Mouse (Mus musculus): ENCODE measurements at regions not wholly inside any gene's neighbourhood (a gene's known extent, or its start where the extent isn't known, plus 50 kb on each side); places are given as distances from the start of the nearest gene placed in this dataset.

- TF ChIP-seq POLR2A (IDR thresholded peaks at IDR 0.05; ENCODE audit: insufficient read depth, low read depth, low read length) (no peak), CTCF (IDR thresholded peaks at IDR 0.05) (no peak), EP300 (IDR thresholded peaks at IDR 0.05; ENCODE audit: insufficient read depth, low read depth, low read length) (no peak)
- intact Hi-C loops (cut with DNase I) = no loop called here
- H3K4me1 ChIP-seq (ENCODE audit: control insufficient read depth, insufficient read depth, low read length) = no peaks in the 10 kb centered on the region
- H3K27me3 ChIP-seq (ENCODE audit: control insufficient read depth, insufficient read depth, low read length) = no peaks in the 10 kb centered on the region
- no peaks in the 10 kb centered on the region for H3K79me2 ChIP-seq (replicated peaks; ENCODE audit: control insufficient read depth, insufficient read depth, low read length)
- H3K27ac ChIP-seq = no peak overlapping the region
- no peak for DNase-seq
- H3K36me3 ChIP-seq (ENCODE audit: control insufficient read depth, insufficient read depth, low read length) = no peaks in the 10 kb centered on the region
- no peak overlapping the region for H3K4me3 ChIP-seq
- WGBS = 82% methylated on average over 3 of the region's 3 CpGs
- H3K9ac ChIP-seq (ENCODE audit: low read depth, low read length) = no peak overlapping the region
Measured at GRCm38 (mm10) chr2:61527127-61527526, 51.3 kb upstream of the Tank start.

DNA sequence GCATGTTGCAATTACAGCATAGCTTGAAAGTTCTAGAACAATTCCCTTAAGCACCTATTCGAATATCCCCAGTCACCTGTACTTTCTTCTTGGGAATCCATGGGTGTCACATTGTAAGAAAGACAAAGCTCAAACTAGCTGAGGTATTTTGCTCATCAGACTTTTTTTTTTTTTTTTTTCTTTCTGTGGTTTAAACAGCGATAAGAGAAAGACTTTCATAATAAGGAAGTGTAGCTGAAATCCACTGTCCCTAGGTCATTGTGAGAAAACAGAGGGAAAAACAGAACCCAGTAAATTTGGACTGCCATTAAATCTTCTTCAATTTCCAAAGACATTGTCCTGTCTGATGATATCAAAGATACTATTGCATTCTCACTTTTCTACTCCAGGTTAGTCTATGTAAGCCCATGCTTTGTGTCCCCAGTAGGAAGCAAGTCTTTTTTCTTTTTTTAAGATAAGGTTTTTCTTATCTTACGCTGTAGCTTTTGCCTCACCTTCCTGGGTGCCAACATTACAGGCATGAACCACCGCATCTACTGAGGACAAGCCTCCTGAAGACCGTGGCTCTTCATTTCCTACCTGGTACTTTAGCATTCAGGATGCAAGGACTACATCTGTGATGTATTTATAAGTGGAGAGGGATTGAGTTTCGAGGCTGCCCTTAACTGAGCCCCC is 54.2 kb upstream of the Tank start:
- intact Hi-C loops (cut with DNase I) = no loop called here
- 75% methylated on average over 6 of the region's 6 CpGs for WGBS
- H3K9ac ChIP-seq (ENCODE audit: low read depth, low read length) = no peak overlapping the region
- H3K79me2 ChIP-seq (replicated peaks; ENCODE audit: control insufficient read depth, insufficient read depth, low read length) = no peaks in the 10 kb centered on the region
- H3K27me3 ChIP-seq (ENCODE audit: control insufficient read depth, insufficient read depth, low read length) = no peaks in the 10 kb centered on the region
- DNase-seq = no peak
- H3K4me1 ChIP-seq (ENCODE audit: control insufficient read depth, insufficient read depth, low read length) = no peaks in the 10 kb centered on the region
- TF ChIP-seq CTCF (IDR thresholded peaks at IDR 0.05) (no peak), POLR2A (IDR thresholded peaks at IDR 0.05; ENCODE audit: insufficient read depth, low read depth, low read length) (no peak), EP300 (IDR thresholded peaks at IDR 0.05; ENCODE audit: insufficient read depth, low read depth, low read length) (no peak)
- no peaks in the 10 kb centered on the region for H3K36me3 ChIP-seq (ENCODE audit: control insufficient read depth, insufficient read depth, low read length)
- no peak overlapping the region for H3K4me3 ChIP-seq
- H3K27ac ChIP-seq = no peak overlapping the region

DNA sequence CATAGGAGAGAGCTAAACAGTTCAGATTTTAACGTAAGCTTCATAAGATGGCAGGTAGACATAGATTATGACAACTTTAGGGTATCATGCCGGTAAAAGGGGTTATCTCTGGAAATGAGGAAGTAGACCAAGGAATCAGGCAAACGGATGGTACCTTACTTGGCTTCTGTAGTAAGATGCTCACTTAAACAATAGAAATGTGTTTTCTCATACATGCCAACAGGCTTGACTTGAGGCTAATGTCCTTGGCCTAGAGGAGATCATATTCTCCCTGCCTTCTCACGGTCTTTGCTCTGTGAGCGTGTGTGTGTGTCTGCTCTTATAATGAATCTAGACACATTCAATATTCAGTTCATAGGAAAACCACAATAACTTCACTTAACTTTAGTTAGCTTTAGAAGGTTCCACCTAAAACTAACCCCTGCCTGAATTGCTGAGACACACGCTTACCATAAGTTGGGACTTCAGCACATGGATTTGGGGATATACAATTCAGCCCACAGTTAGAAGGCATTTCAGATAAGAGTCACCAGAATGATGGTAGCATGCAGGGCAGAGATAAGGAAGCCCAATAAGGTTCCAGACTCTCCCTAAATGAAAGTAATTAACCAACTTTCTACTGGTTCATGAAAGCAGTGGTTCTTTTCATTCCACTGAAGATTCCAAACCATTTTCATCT is 63.8 kb upstream of the Tank start:
- 88% methylated on average over 6 of the region's 6 CpGs for WGBS
- no peak for DNase-seq
- Histone ChIP-seq H3K4me3 (no peak overlapping the region), H3K36me3 (ENCODE audit: control insufficient read depth, insufficient read depth, low read length) (no peaks in the 10 kb centered on the region), H3K27ac (no peak overlapping the region), H3K79me2 (replicated peaks; ENCODE audit: control insufficient read depth, insufficient read depth, low read length) (no peaks in the 10 kb centered on the region), H3K27me3 (ENCODE audit: control insufficient read depth, insufficient read depth, low read length) (no peaks in the 10 kb centered on the region), H3K4me1 (ENCODE audit: control insufficient read depth, insufficient read depth, low read length) (no peaks in the 10 kb centered on the region), H3K9ac (ENCODE audit: low read depth, low read length) (no peak overlapping the region)
- intact Hi-C loops (cut with DNase I) = no loop called here
- TF ChIP-seq CTCF (IDR thresholded peaks at IDR 0.05) (no peak), EP300 (IDR thresholded peaks at IDR 0.05; ENCODE audit: insufficient read depth, low read depth, low read length) (no peak), POLR2A (IDR thresholded peaks at IDR 0.05; ENCODE audit: insufficient read depth, low read depth, low read length) (no peak)

DNA sequence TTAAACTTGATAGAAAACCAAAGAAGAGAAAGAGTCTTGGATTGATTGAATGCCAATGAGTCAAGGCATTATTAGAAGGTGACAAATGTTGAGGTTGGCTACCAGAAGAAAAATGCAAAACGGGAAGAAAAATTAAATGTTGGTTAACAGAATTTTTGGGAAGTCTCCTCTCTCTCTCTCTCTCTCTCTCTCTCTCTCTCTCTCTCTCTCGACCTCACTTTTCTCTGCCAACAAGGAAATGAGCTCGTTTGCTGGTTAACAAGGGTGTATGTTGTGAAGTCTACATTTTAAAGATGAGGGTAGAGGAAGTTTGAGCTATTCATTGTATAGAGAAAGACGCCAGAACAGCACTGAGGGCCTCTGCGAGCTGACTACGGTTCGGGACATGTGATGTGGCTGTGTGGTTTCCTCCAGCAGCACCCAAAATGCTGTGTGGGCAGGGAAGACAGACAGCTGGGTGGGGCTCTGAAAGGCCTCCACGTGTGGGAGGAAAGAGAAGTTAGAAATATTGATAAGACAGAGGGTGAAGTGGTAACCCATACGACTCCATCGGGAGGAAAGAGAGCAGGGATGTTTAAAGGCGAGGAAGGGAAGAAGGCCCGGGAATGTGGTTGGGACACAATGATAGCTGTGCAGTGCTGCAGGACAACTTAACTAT is 64.5 kb upstream of the Tank start:
- Histone ChIP-seq H3K27me3 (ENCODE audit: control insufficient read depth, insufficient read depth, low read length) (no peaks in the 10 kb centered on the region), H3K79me2 (replicated peaks; ENCODE audit: control insufficient read depth, insufficient read depth, low read length) (no peaks in the 10 kb centered on the region), H3K27ac (no peak overlapping the region), H3K9ac (ENCODE audit: low read depth, low read length) (no peak overlapping the region), H3K4me1 (ENCODE audit: control insufficient read depth, insufficient read depth, low read length) (no peaks in the 10 kb centered on the region), H3K36me3 (ENCODE audit: control insufficient read depth, insufficient read depth, low read length) (no peaks in the 10 kb centered on the region), H3K4me3 (no peak overlapping the region)
- DNase-seq = peak in 1 of 2 experiments; percentile 26
- WGBS = 61% methylated on average over 12 of the region's 12 CpGs
- intact Hi-C loops (cut with DNase I) = no loop called here
- TF ChIP-seq CTCF (IDR thresholded peaks at IDR 0.05) (no peak), EP300 (IDR thresholded peaks at IDR 0.05; ENCODE audit: insufficient read depth, low read depth, low read length) (no peak), POLR2A (IDR thresholded peaks at IDR 0.05; ENCODE audit: insufficient read depth, low read depth, low read length) (no peak)

GRCm38 (mm10) chr2:61503594-61503993 is 74.8 kb upstream of the Tank start:
- no peaks in the 10 kb centered on the region for H3K79me2 ChIP-seq (replicated peaks; ENCODE audit: control insufficient read depth, insufficient read depth, low read length)
- H3K36me3 ChIP-seq (ENCODE audit: control insufficient read depth, insufficient read depth, low read length) = no peaks in the 10 kb centered on the region
- intact Hi-C loops (cut with DNase I) = no loop called here
- 80% methylated on average over 4 of the region's 4 CpGs for WGBS
- H3K27ac ChIP-seq = no peak overlapping the region
- no peaks in the 10 kb centered on the region for H3K4me1 ChIP-seq (ENCODE audit: control insufficient read depth, insufficient read depth, low read length)
- no peak overlapping the region for H3K4me3 ChIP-seq
- no peak for TF ChIP-seq POLR2A (IDR thresholded peaks at IDR 0.05; ENCODE audit: insufficient read depth, low read depth, low read length)
- DNase-seq = no peak
- no peaks in the 10 kb centered on the region for H3K27me3 ChIP-seq (ENCODE audit: control insufficient read depth, insufficient read depth, low read length)
- no peak overlapping the region for H3K9ac ChIP-seq (ENCODE audit: low read depth, low read length)

DNA sequence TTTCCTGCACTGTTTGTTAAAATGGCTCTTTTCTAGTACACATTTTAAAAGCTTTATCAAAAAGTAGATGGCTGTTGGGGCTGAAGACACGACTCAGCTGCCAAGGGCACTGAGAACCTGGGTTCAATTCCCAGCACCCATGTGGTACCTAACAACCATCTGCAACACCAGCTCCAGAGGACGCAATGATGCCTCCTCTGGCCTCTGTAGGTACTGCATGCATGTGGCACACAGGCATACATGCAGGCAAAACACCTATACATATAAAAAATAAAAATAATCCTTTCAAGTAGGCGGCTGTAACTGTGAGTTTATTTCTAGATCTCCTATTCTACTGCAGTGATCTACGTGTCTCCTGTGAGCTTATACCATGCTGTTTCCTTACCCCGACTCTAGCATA is 76.5 kb upstream of the Tank start:
- TF ChIP-seq POLR2A (IDR thresholded peaks at IDR 0.05; ENCODE audit: insufficient read depth, low read depth, low read length) (no peak), CTCF (IDR thresholded peaks at IDR 0.05) (0 out of 2 replicates have a peak, but pooled peaks have one; percentile 11)
- Histone ChIP-seq H3K9ac (ENCODE audit: low read depth, low read length) (no peak overlapping the region), H3K27ac (no peak overlapping the region), H3K4me3 (no peak overlapping the region), H3K27me3 (ENCODE audit: control insufficient read depth, insufficient read depth, low read length) (no peaks in the 10 kb centered on the region), H3K36me3 (ENCODE audit: control insufficient read depth, insufficient read depth, low read length) (no peaks in the 10 kb centered on the region), H3K79me2 (replicated peaks; ENCODE audit: control insufficient read depth, insufficient read depth, low read length) (no peaks in the 10 kb centered on the region), H3K4me1 (ENCODE audit: control insufficient read depth, insufficient read depth, low read length) (no peaks in the 10 kb centered on the region)
- 89% methylated on average over 5 of the region's 5 CpGs for WGBS
- intact Hi-C loops (cut with DNase I) = no loop called here
- no peak for DNase-seq

Measured in heart, adult 2 months (tissue).